Mouse (Mus musculus) 3T3-L1 (cell line): ENCODE measurements at regions not wholly inside any gene's neighbourhood (a gene's known extent, or its start where the extent isn't known, plus 50 kb on each side); places are given as distances from the start of the nearest gene placed in this dataset.
A peak's percentile ranks its signal among the peaks of the same experiment; 100 is the strongest.

Source experiments
- DNase-seq: peaks from one replicate; pipeline ENCODE4 v3.0.0-alpha.2; 2015; ENCODE audit warnings: low read depth, low spot score

- DNase-seq = no peak
Measured at GRCm38 (mm10) chr19:51102411-51102810, 424.0 kb upstream of the Sorcs1 start.

- no peak for DNase-seq
Measured at GRCm38 (mm10) chr19:51074762-51075161, 396.3 kb upstream of the Sorcs1 start.

GRCm38 (mm10) chr19:51059961-51060665, 381.7 kb upstream of the Sorcs1 start:
- peak; percentile 29 for DNase-seq

GRCm38 (mm10) chr19:51043544-51043943, 365.1 kb upstream of the Sorcs1 start:
- no peak for DNase-seq

GRCm38 (mm10) chr19:50994471-50994870, 316.0 kb upstream of the Sorcs1 start:
- DNase-seq = no peak

GRCm38 (mm10) chr19:50971066-50971465, 292.6 kb upstream of the Sorcs1 start:
- DNase-seq = no peak

- DNase-seq = no peak
Measured at GRCm38 (mm10) chr19:50961910-50962309, 283.5 kb upstream of the Sorcs1 start.

- peak; percentile 37 for DNase-seq
Measured at GRCm38 (mm10) chr19:50945006-50945405, 266.6 kb upstream of the Sorcs1 start.

- DNase-seq = no peak
Measured at GRCm38 (mm10) chr19:50911646-50912045, 233.2 kb upstream of the Sorcs1 start.

GRCm38 (mm10) chr19:50910674-50911073, 232.2 kb upstream of the Sorcs1 start:
- peak; percentile 11 for DNase-seq

GRCm38 (mm10) chr19:50908751-50909150, 230.3 kb upstream of the Sorcs1 start:
- DNase-seq = peak; percentile 61

- no peak for DNase-seq
Measured at GRCm38 (mm10) chr19:50893755-50894154, 215.3 kb upstream of the Sorcs1 start.

- DNase-seq = peak; percentile 12
Measured at GRCm38 (mm10) chr19:50872661-50873060, 194.2 kb upstream of the Sorcs1 start.

GRCm38 (mm10) chr19:50872144-50872543, 193.7 kb upstream of the Sorcs1 start:
- DNase-seq = peak; percentile 47

- no peak for DNase-seq
Measured at GRCm38 (mm10) chr19:50854854-50855253, 176.4 kb upstream of the Sorcs1 start.

- no peak for DNase-seq
Measured at GRCm38 (mm10) chr19:50840499-50840898, 162.1 kb upstream of the Sorcs1 start.
